Mouse (Mus musculus): Measurements from ENCODE around the gene Ccin. TPM values are rescaled to one million over a fixed set of nuclear protein-coding genes. Genes with fewer than 3 reads are reported as not detected.

Ccin gene
- total and polyA plus RNA-seq, 3 experiments = 0.16 TPM; not detected in 2

- 88% methylated on average over 11 of the region's 11 CpGs for WGBS
- no peaks in the 10 kb centered on the region; the same call in 1 of the 2 replicates for H3K4me1 ChIP-seq (ENCODE audit: control insufficient read depth, insufficient read depth, low read length)
- intact Hi-C loops (cut with DNase I) = no loop called here
- no peak overlapping the region for H3K9ac ChIP-seq (ENCODE audit: low read depth, low read length)
- H3K79me2 ChIP-seq (replicated peaks; ENCODE audit: control insufficient read depth, insufficient read depth, low read length) = peaks cover 4% of the 10 kb centered on the region
- no peak for TF ChIP-seq POLR2A (IDR thresholded peaks at IDR 0.05; ENCODE audit: insufficient read depth, low read depth, low read length)
- no peak for TF ChIP-seq CTCF (IDR thresholded peaks at IDR 0.05)
- TF ChIP-seq EP300 (IDR thresholded peaks at IDR 0.05; ENCODE audit: insufficient read depth, low read depth, low read length) = no peak
- DNase-seq = peak; percentile 1 to 10
- H3K4me3 ChIP-seq = no peak overlapping the region
- no peaks in the 10 kb centered on the region for H3K27me3 ChIP-seq (ENCODE audit: control insufficient read depth, insufficient read depth, low read length)
- H3K36me3 ChIP-seq (ENCODE audit: control insufficient read depth, insufficient read depth, low read length) = peaks cover 2% of the 10 kb centered on the region
- no peak overlapping the region for H3K27ac ChIP-seq
These were observed 39.5 kb downstream of the Ccin start for GRCm38 (mm10) chr4:44022766-44023165.

GRCm38 (mm10) chr4:44023681-44024080 is 40.4 kb downstream of the Ccin start:
- H3K36me3 ChIP-seq (ENCODE audit: control insufficient read depth, insufficient read depth, low read length) = peaks cover 3% of the 10 kb centered on the region
- no peak overlapping the region for H3K9ac ChIP-seq (ENCODE audit: low read depth, low read length)
- peaks cover 3% of the 10 kb centered on the region for H3K79me2 ChIP-seq (replicated peaks; ENCODE audit: control insufficient read depth, insufficient read depth, low read length)
- no peak overlapping the region for H3K27ac ChIP-seq
- 97% methylated on average over 9 of the region's 9 CpGs for WGBS
- intact Hi-C loops (cut with DNase I) = no loop called here
- peaks cover 2% of the 10 kb centered on the region; the same call in 1 of the 2 replicates for H3K4me1 ChIP-seq (ENCODE audit: control insufficient read depth, insufficient read depth, low read length)
- H3K27me3 ChIP-seq (ENCODE audit: control insufficient read depth, insufficient read depth, low read length) = no peaks in the 10 kb centered on the region
- DNase-seq = peak in 1 of 2 experiments; percentile 15
- H3K4me3 ChIP-seq = no peak overlapping the region
- no peak for TF ChIP-seq POLR2A (IDR thresholded peaks at IDR 0.05; ENCODE audit: insufficient read depth, low read depth, low read length)
- no peak for TF ChIP-seq EP300 (IDR thresholded peaks at IDR 0.05; ENCODE audit: insufficient read depth, low read depth, low read length)
- TF ChIP-seq CTCF (IDR thresholded peaks at IDR 0.05) = no peak

DNA sequence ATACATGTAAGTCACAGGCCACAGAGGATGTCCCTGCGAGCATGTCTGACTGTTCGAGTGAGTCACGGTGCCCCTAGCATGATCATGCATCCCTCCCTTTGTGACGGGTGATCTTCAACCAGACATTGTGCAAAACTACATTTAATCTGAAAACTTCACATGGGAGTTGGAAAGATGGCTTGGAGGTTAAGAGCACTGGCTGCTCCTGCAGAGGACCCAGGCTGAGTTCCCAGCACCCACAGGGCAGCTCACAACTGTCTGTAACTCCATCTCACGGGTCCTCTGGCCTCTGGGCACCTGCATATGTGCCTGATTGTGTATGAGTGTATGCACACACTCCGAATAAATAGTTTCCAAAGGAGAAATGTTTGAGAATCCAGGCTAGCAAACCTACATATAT is 41.0 kb downstream of the Ccin start:
- peaks cover 2% of the 10 kb centered on the region; the same call in 1 of the 2 replicates for H3K4me1 ChIP-seq (ENCODE audit: control insufficient read depth, insufficient read depth, low read length)
- peaks cover 3% of the 10 kb centered on the region for H3K79me2 ChIP-seq (replicated peaks; ENCODE audit: control insufficient read depth, insufficient read depth, low read length)
- intact Hi-C loops (cut with DNase I) = no loop called here
- no peak overlapping the region for H3K27ac ChIP-seq
- no peak for TF ChIP-seq POLR2A (IDR thresholded peaks at IDR 0.05; ENCODE audit: insufficient read depth, low read depth, low read length)
- no peak for TF ChIP-seq EP300 (IDR thresholded peaks at IDR 0.05; ENCODE audit: insufficient read depth, low read depth, low read length)
- TF ChIP-seq CTCF (IDR thresholded peaks at IDR 0.05) = no peak
- H3K36me3 ChIP-seq (ENCODE audit: control insufficient read depth, insufficient read depth, low read length) = peaks cover 3% of the 10 kb centered on the region; the same call in 1 of the 2 replicates
- peak in 1 of 2 experiments; percentile 1 for DNase-seq
- 92% methylated on average over 6 of the region's 6 CpGs for WGBS
- no peak overlapping the region for H3K4me3 ChIP-seq
- no peak overlapping the region for H3K9ac ChIP-seq (ENCODE audit: low read depth, low read length)
- no peaks in the 10 kb centered on the region for H3K27me3 ChIP-seq (ENCODE audit: control insufficient read depth, insufficient read depth, low read length)

DNA sequence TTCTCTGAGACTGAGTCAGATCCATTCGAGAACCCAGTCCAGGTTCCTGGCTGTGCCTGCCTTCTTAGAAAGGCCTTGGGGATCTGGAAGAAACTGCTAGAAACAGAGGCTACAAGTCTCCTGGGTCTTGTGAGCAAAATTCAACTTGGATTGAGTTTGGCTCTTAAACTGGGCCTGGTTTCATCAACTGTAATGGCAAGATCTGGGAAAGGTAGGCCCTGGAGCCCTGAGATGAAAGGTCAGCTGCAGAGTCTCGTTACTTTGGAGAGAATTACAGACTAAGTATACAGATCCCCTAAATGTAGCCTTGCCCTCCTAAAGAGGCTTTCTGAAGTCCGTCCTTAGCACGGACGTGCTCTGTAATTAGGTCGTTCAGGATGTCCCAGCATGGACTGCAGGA is 42.3 kb downstream of the Ccin start:
- H3K79me2 ChIP-seq (replicated peaks; ENCODE audit: control insufficient read depth, insufficient read depth, low read length) = no peaks in the 10 kb centered on the region
- TF ChIP-seq CTCF (IDR thresholded peaks at IDR 0.05) (no peak), EP300 (IDR thresholded peaks at IDR 0.05; ENCODE audit: insufficient read depth, low read depth, low read length) (no peak), POLR2A (IDR thresholded peaks at IDR 0.05; ENCODE audit: insufficient read depth, low read depth, low read length) (no peak)
- intact Hi-C loops (cut with DNase I) = no loop called here
- H3K9ac ChIP-seq (ENCODE audit: low read depth, low read length) = no peak overlapping the region
- no peaks in the 10 kb centered on the region for H3K27me3 ChIP-seq (ENCODE audit: control insufficient read depth, insufficient read depth, low read length)
- H3K4me1 ChIP-seq (ENCODE audit: control insufficient read depth, insufficient read depth, low read length) = peaks cover 3% of the 10 kb centered on the region; the same call in 1 of the 2 replicates
- H3K36me3 ChIP-seq (ENCODE audit: control insufficient read depth, insufficient read depth, low read length) = peaks cover 2% of the 10 kb centered on the region; the same call in 1 of the 2 replicates
- H3K4me3 ChIP-seq = no peak overlapping the region
- 93% methylated on average over 6 of the region's 6 CpGs for WGBS
- no peak overlapping the region for H3K27ac ChIP-seq
- DNase-seq = peak in 1 of 2 experiments; percentile 10

DNA sequence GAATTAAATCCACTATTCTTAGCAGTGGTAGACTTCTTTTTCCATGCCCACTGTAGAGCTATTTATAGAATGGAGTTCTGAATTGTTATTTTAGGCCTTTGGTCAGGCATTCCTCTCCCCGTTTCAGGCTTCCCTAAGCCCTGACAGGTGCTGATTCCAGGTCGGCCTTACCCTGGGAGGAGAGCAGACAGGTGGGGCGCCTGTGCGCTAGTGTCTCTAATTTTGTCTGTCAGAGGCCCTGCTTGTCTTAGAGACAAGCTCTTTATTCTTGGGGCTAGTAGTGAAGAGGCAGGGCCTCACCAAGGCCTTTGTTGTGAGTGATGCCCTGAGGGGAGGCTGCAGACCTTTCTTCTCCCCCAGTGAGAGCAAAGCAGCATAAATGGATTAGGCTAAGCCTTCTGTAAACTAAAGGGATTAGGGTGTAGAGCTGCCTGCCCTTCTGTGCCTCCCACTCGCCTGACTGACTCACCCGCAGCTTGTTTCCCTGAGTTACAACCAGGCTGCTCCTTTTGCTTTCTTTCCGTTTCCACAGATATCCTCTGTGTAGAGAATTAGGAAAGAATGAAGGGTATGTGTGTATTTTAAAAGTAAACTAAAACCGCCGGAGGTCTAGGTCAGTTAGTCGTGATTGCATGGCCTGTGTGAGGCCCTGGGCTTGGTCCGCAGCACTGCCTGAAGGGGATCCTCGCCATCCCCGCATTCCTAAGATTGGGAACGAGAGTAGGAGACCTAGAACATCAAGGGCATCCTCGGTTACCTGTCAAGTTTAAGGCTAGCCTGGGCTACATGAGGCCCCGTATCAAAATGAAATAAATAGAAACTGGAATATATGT is 45.2 kb downstream of the Ccin start:
- intact Hi-C loops (cut with DNase I) = no loop called here
- Histone ChIP-seq H3K4me1 (ENCODE audit: control insufficient read depth, insufficient read depth, low read length) (peaks cover 5% of the 10 kb centered on the region; the same call in 1 of the 2 replicates), H3K79me2 (replicated peaks; ENCODE audit: control insufficient read depth, insufficient read depth, low read length) (no peaks in the 10 kb centered on the region), H3K27ac (peak overlapping the region; percentile 87), H3K27me3 (ENCODE audit: control insufficient read depth, insufficient read depth, low read length) (no peaks in the 10 kb centered on the region), H3K9ac (ENCODE audit: low read depth, low read length) (0 out of 2 replicates have a peak overlapping the region, but pooled peaks have one; percentile 13), H3K4me3 (no peak overlapping the region), H3K36me3 (ENCODE audit: control insufficient read depth, insufficient read depth, low read length) (peaks cover 2% of the 10 kb centered on the region; the same call in 1 of the 2 replicates)
- peak; percentile 27 to 42 for DNase-seq
- 53% methylated on average over 16 of the region's 16 CpGs for WGBS
- TF ChIP-seq CTCF (IDR thresholded peaks at IDR 0.05) = no peak

- intact Hi-C loops (cut with DNase I) = no loop called here
- Histone ChIP-seq H3K79me2 (replicated peaks; ENCODE audit: control insufficient read depth, insufficient read depth, low read length) (no peaks in the 10 kb centered on the region), H3K36me3 (ENCODE audit: control insufficient read depth, insufficient read depth, low read length) (peaks cover 2% of the 10 kb centered on the region; the same call in 1 of the 2 replicates), H3K4me3 (no peak overlapping the region), H3K27ac (peak overlapping the region; percentile 87), H3K9ac (ENCODE audit: low read depth, low read length) (no peak overlapping the region), H3K27me3 (ENCODE audit: control insufficient read depth, insufficient read depth, low read length) (no peaks in the 10 kb centered on the region), H3K4me1 (ENCODE audit: control insufficient read depth, insufficient read depth, low read length) (peaks cover 5% of the 10 kb centered on the region; the same call in 1 of the 2 replicates)
- TF ChIP-seq CTCF (IDR thresholded peaks at IDR 0.05) (peak; percentile 54), EP300 (IDR thresholded peaks at IDR 0.05; ENCODE audit: insufficient read depth, low read depth, low read length) (peak; percentile 52; the same call in 1 of the 2 replicates), POLR2A (IDR thresholded peaks at IDR 0.05; ENCODE audit: insufficient read depth, low read depth, low read length) (no peak)
- DNase-seq = peak; percentile 50 to 71
- WGBS = 55% methylated on average over 15 of the region's 15 CpGs
These were observed 46.4 kb downstream of the Ccin start for GRCm38 (mm10) chr4:44029661-44030066.

Measured in heart, adult 2 months (tissue).